8 mouse cellular contexts compared by ENCODE assay signal in the genomic region with DNA sequence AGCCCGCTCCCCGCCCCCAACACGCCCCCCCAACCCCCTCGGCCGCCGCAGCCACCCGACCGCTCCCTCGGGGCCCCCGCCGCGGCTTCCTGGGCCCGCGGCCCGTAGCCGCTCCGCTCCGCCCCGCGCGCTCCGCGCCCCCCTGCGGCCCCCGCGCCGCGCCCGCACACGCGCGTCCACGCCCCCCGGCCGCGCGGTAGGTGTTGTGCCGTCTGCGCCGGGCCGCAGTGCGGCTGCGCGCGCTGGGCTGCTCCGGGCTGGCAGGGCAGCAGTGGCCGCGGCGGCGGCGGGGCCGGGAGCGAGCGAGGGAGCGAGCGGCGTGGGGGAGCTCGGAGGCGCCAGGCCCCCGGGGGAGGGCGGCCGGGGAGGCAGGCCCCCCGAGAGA. TPM values are rescaled to one million over a fixed set of nuclear protein-coding genes. Genes with fewer than 3 reads are reported as not detected.
DNase-seq lines count a peak whose midpoint lies in the region; ATAC-seq lines count a peak whose summit lies in the region.

Gene Rfx7 (plus strand): TSS at position 245 of the 385 bp plus-strand sequence.

- H3K4me1 ChIP-seq in embryonic facial prominence, embryonic 11.5 days (ENCODE audit: control insufficient read depth, insufficient read depth, low read length): no peaks in the 10 kb centered on the region
- H3K4me1 ChIP-seq in limb, embryonic 12.5 days (replicated peaks): peaks cover 14% of the 10 kb centered on the region
- H3K4me1 ChIP-seq in midbrain, embryonic 13.5 days (replicated peaks): peaks cover 21% of the 10 kb centered on the region

- no peaks in the 10 kb centered on the region for H3K9me3 ChIP-seq in embryonic facial prominence, embryonic 11.5 days (replicated peaks; ENCODE audit: control insufficient read depth, low read length)
- no peaks in the 10 kb centered on the region for H3K9me3 ChIP-seq in limb, embryonic 12.5 days
- no peaks in the 10 kb centered on the region for H3K9me3 ChIP-seq in midbrain, embryonic 13.5 days

- H3K36me3 ChIP-seq in embryonic facial prominence, embryonic 11.5 days (replicated peaks; ENCODE audit: control insufficient read depth, insufficient read depth, low read depth, low read length): no peaks in the 10 kb centered on the region
- H3K36me3 ChIP-seq in limb, embryonic 12.5 days: no peaks in the 10 kb centered on the region
- no peaks in the 10 kb centered on the region for H3K36me3 ChIP-seq in midbrain, embryonic 13.5 days

- peak within 1 kb of the TSS; percentile 67 for H3K4me2 ChIP-seq in embryonic facial prominence, embryonic 11.5 days (ENCODE audit: low read depth, low read length)
- H3K4me2 ChIP-seq in limb, embryonic 12.5 days: peak within 1 kb of the TSS; percentile 79
- peak within 1 kb of the TSS; percentile 68 for H3K4me2 ChIP-seq in midbrain, embryonic 13.5 days (replicated peaks)

- WGBS in embryonic facial prominence, embryonic 11.5 days: 0% methylated on average over 8 of the region's 63 CpGs
- 1% methylated on average over 25 of the region's 63 CpGs for WGBS in limb, embryonic 12.5 days
- WGBS in midbrain, embryonic 13.5 days: under 1% methylated on average over 46 of the region's 63 CpGs

- peak; percentile 77 to 81 for DNase-seq in B cell, adult 2 months
- peak; percentile 84 to 91 for DNase-seq in adrenal gland, postnatal 36 days
- peak; percentile 84 for DNase-seq in embryonic facial prominence, embryonic 11.5 days (ENCODE audit: low spot score)
- DNase-seq in heart, adult 11 months: peak; percentile 98
- DNase-seq in kidney, adult 18-20 months: peak; percentile 73
- peak; percentile 64 for DNase-seq in spleen, adult 12 weeks (ENCODE audit: low spot score)

- peak within 1 kb of the TSS; percentile 96 for H3K9ac ChIP-seq in embryonic facial prominence, embryonic 11.5 days (replicated peaks; ENCODE audit: low read length)
- H3K9ac ChIP-seq in limb, embryonic 12.5 days (replicated peaks): peak within 1 kb of the TSS; percentile 93
- peak within 1 kb of the TSS; percentile 95 for H3K9ac ChIP-seq in midbrain, embryonic 13.5 days (replicated peaks)

- peak; percentile 85 for ATAC-seq in embryonic facial prominence, embryonic 11.5 days (replicated peaks; ENCODE audit: insufficient number of reproducible peaks, low FRiP score, low TSS enrichment, low read depth)
- peak; percentile 83 for ATAC-seq in limb, embryonic 12.5 days (ENCODE audit: insufficient number of reproducible peaks, insufficient read depth, low FRiP score, low TSS enrichment, low read depth)
- ATAC-seq in midbrain, embryonic 13.5 days: peak; percentile 89

- H3K27me3 ChIP-seq in embryonic facial prominence, embryonic 11.5 days (ENCODE audit: control insufficient read depth, insufficient read depth, low read length): no peaks in the 10 kb centered on the region
- no peaks in the 10 kb centered on the region for H3K27me3 ChIP-seq in limb, embryonic 12.5 days
- H3K27me3 ChIP-seq in midbrain, embryonic 13.5 days: no peaks in the 10 kb centered on the region

- peak within 1 kb of the TSS; percentile 98 for H3K27ac ChIP-seq in embryonic facial prominence, embryonic 11.5 days (replicated peaks; ENCODE audit: low read depth, low read length)
- H3K27ac ChIP-seq in limb, embryonic 12.5 days: peak within 1 kb of the TSS; percentile 99
- H3K27ac ChIP-seq in midbrain, embryonic 13.5 days: peak within 1 kb of the TSS; percentile 100

- H3K4me3 ChIP-seq in embryonic facial prominence, embryonic 11.5 days (ENCODE audit: low read depth, low read length): peak within 1 kb of the TSS; percentile 85
- peak within 1 kb of the TSS; percentile 88 for H3K4me3 ChIP-seq in limb, embryonic 12.5 days (replicated peaks)
- peak within 1 kb of the TSS; percentile 96 for H3K4me3 ChIP-seq in midbrain, embryonic 13.5 days (replicated peaks)

RNA-seq across cellular contexts. Expression of gene Rfx7, which starts in this region (rescaled TPM):
- total RNA-seq in adrenal gland, postnatal 36 days (2021): 10 to 100 TPM; 19.4 to 22.8 TPM
- 18.5 and 19.9 TPM in 2 replicates for polyA plus RNA-seq in embryonic facial prominence, embryonic 11.5 days (2014; fragmentation: Nextera tagmentation; extraction: Ambion mirVana)
- 12.4 and 14.3 TPM in 2 replicates for polyA plus RNA-seq in limb, embryonic 12.5 days (2016; fragmentation: Nextera tagmentation; extraction: Ambion mirVana)
- 17.8 and 19.8 TPM in 2 replicates for polyA plus RNA-seq in midbrain, embryonic 13.5 days (2015; fragmentation: Nextera tagmentation; extraction: Ambion mirVana)

Comparison
In these comparisons a context has a peak if more than half of its experiments do, and no peak if none do; other contexts are left out.
1. Peak in every context shown above with its lines: DNase-seq, ATAC-seq, H3K4me3 ChIP-seq and H3K27ac ChIP-seq.